Mouse (Mus musculus) liver, embryonic 14.5 days (tissue): ENCODE measurements around the gene Il12a.

ENCODE experiments used
- CTCF ChIP-seq: IDR thresholded peaks from 2 replicates; pipeline ENCODE4 v1.5.1; 2016; ENCODE audit warnings: antibody characterized with exemption, low read depth, control low read depth
- EP300 ChIP-seq: IDR thresholded peaks from 2 replicates; pipeline ENCODE4 v1.6.1; 2016; ENCODE audit warnings: antibody characterized with exemption, low read depth

GRCm38 (mm10) chr3:68666377-68666776, 24.1 kb upstream of the Il12a start:
- no peak for TF ChIP-seq CTCF
- no peak for TF ChIP-seq EP300
